ENCODE assay signal across 16 mouse cellular contexts in genomic region chr4:154773830-154774229, GRCm38 (mm10).
"Had no signal": no experiment of that assay in that cellular context is flagged by ENCODE, and none has a peak within 500 bp of the region (broad histone marks: within the 10 kb centered on the region; RNA-seq: fewer than 3 reads in every experiment).

No protein-coding gene starts in this region.

- ATAC-seq: intestine, embryonic 16.5 days; lung, postnatal 0 days; midbrain, embryonic 13.5 days had no signal

- H3K9me3 ChIP-seq: liver, embryonic 15.5 days; midbrain, embryonic 13.5 days; neural tube, embryonic 15.5 days had no signal

- H3K9ac ChIP-seq: liver, embryonic 15.5 days; midbrain, embryonic 13.5 days; neural tube, embryonic 15.5 days had no signal

- H3K27me3 ChIP-seq: liver, embryonic 15.5 days; neural tube, embryonic 15.5 days had no signal

- H3K36me3 ChIP-seq: liver, embryonic 15.5 days; midbrain, embryonic 13.5 days; neural tube, embryonic 15.5 days had no signal

- DNase-seq: kidney, adult 8-10 months; layer of hippocampus, adult 9-11 months; layer of hippocampus, postnatal 36 days; lung, adult 2 months; lung, postnatal 36 days; right cerebral cortex, adult 18-20 months; right cerebral cortex, postnatal 25 days; thymus, postnatal 14 days had no signal

- H3K4me3 ChIP-seq: liver, embryonic 15.5 days; midbrain, embryonic 13.5 days; myocyte; neural tube, embryonic 15.5 days had no signal

- H3K27ac ChIP-seq: liver, embryonic 15.5 days; midbrain, embryonic 13.5 days; neural tube, embryonic 15.5 days; stomach, postnatal 0 days had no signal

- H3K4me2 ChIP-seq: liver, embryonic 11.5 days; liver, embryonic 15.5 days; midbrain, embryonic 13.5 days; neural tube, embryonic 15.5 days had no signal
